Mouse (Mus musculus) lung, adult 2 months (tissue): ENCODE measurements around the gene P4hb. TPM values are rescaled to one million over a fixed set of nuclear protein-coding genes. Genes with fewer than 3 reads are reported as not detected.
A peak's percentile ranks its signal among the peaks of the same experiment; 100 is the strongest.

Experiments
- DNase-seq: peaks from one replicate; pipeline ENCODE4 v3.0.0; 2022
- H3K4me1 ChIP-seq: fragments of 200-500 bp; 2 replicates; pipeline ENCODE4 v1.6.1; 2011; ENCODE audit warnings: low read length; ENCODE audit not compliant: control insufficient read depth, insufficient read depth
- H3K4me3 ChIP-seq: fragments of 200-500 bp; replicated peaks from 2 replicates; pipeline ENCODE3; 2011; ENCODE audit warnings: low read depth, mild to moderate bottlenecking, control low read depth, low read length; ENCODE audit errors: extremely low read depth
- CTCF ChIP-seq: fragments of 200-500 bp; IDR thresholded peaks from 2 replicates; pipeline ENCODE4 v1.5.1; 2011; ENCODE audit warnings: mild to moderate bottlenecking, low read length, control low read depth; ENCODE audit not compliant: insufficient read depth
- POLR2A ChIP-seq: fragments of 200-500 bp; IDR thresholded peaks from 2 replicates; pipeline ENCODE4 v1.6.1; 2011; ENCODE audit warnings: low read depth, mild to moderate bottlenecking, control low read depth, low read length, borderline replicate concordance; ENCODE audit errors: extremely low read depth
- WGBS: fragments of 180-500 bp; shearing (Covaris S2); methylation state at CpG from one replicate; pipeline ENCODE4 v1.1.7; 2018; 5-methylcytosine and 5-hydroxymethylcytosine counted together
- polyA plus RNA-seq: library from polyadenylated mRNA; depleted of rRNA; stranded (reverse); fragments of >200 nt; gene quantifications from 2 replicates; pipeline ENCODE4 v1.2.3, GENCODE M21; 2012; rRNA removed

The P4hb gene
- 192 and 254 TPM in 2 replicates for polyA plus RNA-seq

- peak; percentile 99 for DNase-seq
- TF ChIP-seq CTCF (no peak), POLR2A (peak; percentile 97)
- peak within 1 kb of the TSS; percentile 97 for H3K4me3 ChIP-seq
- H3K4me1 ChIP-seq: peaks cover 9% of the 10 kb centered on the region
- under 1% methylated on average over 93 of the region's 94 CpGs for WGBS
Observed at GRCm38 (mm10) chr11:120572752-120573584, at the start of gene P4hb. P4hb (minus strand) TSS chr11:120573253.

- DNase-seq: no peak
- Histone ChIP-seq H3K4me3 (no peak overlapping the region), H3K4me1 (peaks cover 11% of the 10 kb centered on the region)
- TF ChIP-seq POLR2A: no peak
- TF ChIP-seq CTCF: no peak
- WGBS: 88% methylated on average over 6 of the region's 6 CpGs
Observed at GRCm38 (mm10) chr11:120622805-120623204, 49.8 kb upstream of the P4hb start.

- 90% methylated on average over 14 of the region's 14 CpGs for WGBS
- no peak overlapping the region for H3K4me3 ChIP-seq
Observed at GRCm38 (mm10) chr11:120620195-120620594, 47.1 kb upstream of the P4hb start.

GRCm38 (mm10) chr11:120618619-120619535, 45.8 kb upstream of the P4hb start:
- 94% methylated on average over 25 of the region's 25 CpGs for WGBS
- no peak for DNase-seq

More at GRCm38 (mm10) chr11:120620195-120620594, 47.1 kb upstream of the P4hb start:
- DNase-seq: no peak
- peaks cover 10% of the 10 kb centered on the region for H3K4me1 ChIP-seq
- TF ChIP-seq POLR2A (no peak), CTCF (no peak)

GRCm38 (mm10) chr11:120617519-120618112, 44.6 kb upstream of the P4hb start, which contains the start of gene Pcyt2:
Pcyt2 (minus strand) TSS chr11:120617936.
- Histone ChIP-seq H3K4me3 (peak within 1 kb of the TSS; percentile 97), H3K4me1 (peaks cover 4% of the 10 kb centered on the region; the same call in 1 of the 2 replicates)
- peak; percentile 89 for DNase-seq
- no peak for TF ChIP-seq CTCF
- TF ChIP-seq POLR2A: peak; percentile 71; the same call in 1 of the 2 replicates
- under 1% methylated on average over 56 of the region's 56 CpGs for WGBS

More at GRCm38 (mm10) chr11:120618619-120619535, 45.8 kb upstream of the P4hb start:
- TF ChIP-seq POLR2A (no peak), CTCF (no peak)
- Histone ChIP-seq H3K4me3 (no peak overlapping the region), H3K4me1 (peaks cover 5% of the 10 kb centered on the region; the same call in 1 of the 2 replicates)

GRCm38 (mm10) chr11:120616617-120617294, 43.7 kb upstream of the P4hb start:
- no peak for DNase-seq
- H3K4me1 ChIP-seq: peaks cover 4% of the 10 kb centered on the region; the same call in 1 of the 2 replicates
- TF ChIP-seq POLR2A (no peak), CTCF (no peak)
- H3K4me3 ChIP-seq: peak overlapping the region; percentile 15
- WGBS: 39% methylated on average over 4 of the region's 4 CpGs

- H3K4me1 ChIP-seq: peaks cover 4% of the 10 kb centered on the region; the same call in 1 of the 2 replicates
- WGBS: 88% methylated on average over 11 of the region's 11 CpGs
- TF ChIP-seq CTCF: no peak
- TF ChIP-seq POLR2A: no peak
- DNase-seq: no peak
- no peak overlapping the region for H3K4me3 ChIP-seq
Observed at GRCm38 (mm10) chr11:120615606-120616203, 42.7 kb upstream of the P4hb start.

GRCm38 (mm10) chr11:120615167-120615566, 42.1 kb upstream of the P4hb start:
- DNase-seq: no peak
- WGBS: 90% methylated on average over 6 of the region's 6 CpGs
- H3K4me3 ChIP-seq: no peak overlapping the region
- no peak for TF ChIP-seq CTCF
- no peak for TF ChIP-seq POLR2A
- H3K4me1 ChIP-seq: peaks cover 4% of the 10 kb centered on the region; the same call in 1 of the 2 replicates
